Mouse (Mus musculus): ENCODE measurements at regions not wholly inside any gene's neighbourhood (a gene's known extent, or its start where the extent isn't known, plus 50 kb on each side); places are given as distances from the start of the nearest gene placed in this dataset.

- Histone ChIP-seq H3K9ac (ENCODE audit: insufficient read depth, low read depth) (no peak overlapping the region), H3K4me3 (replicated peaks in 1 of 3; ENCODE audit: low read depth in 2 of 3, low read length in 2 of 3, poor library complexity in 1 of 3) (no peak overlapping the region), H3K4me2 (ENCODE audit: insufficient read depth, low read depth, poor library complexity, severe bottlenecking) (no peak overlapping the region), H3K27ac (ENCODE audit: insufficient read depth, low read depth) (no peak overlapping the region), H3K4me1 (ENCODE audit: control insufficient read depth in 1 of 2, insufficient read depth in 2 of 2) (no peaks in the 10 kb centered on the region), H3K9me3 (replicated peaks; ENCODE audit: low read length) (no peaks in the 10 kb centered on the region), H3K27me3 (replicated peaks) (no peaks in the 10 kb centered on the region), H3K36me3 (replicated peaks in 1 of 2; ENCODE audit: control insufficient read depth in 1 of 2, insufficient read depth in 1 of 2, low read length in 1 of 2) (no peaks in the 10 kb centered on the region), H3K79me2 (replicated peaks; ENCODE audit: control insufficient read depth, extremely low read depth, insufficient read depth, poor library complexity, severe bottlenecking) (no peaks in the 10 kb centered on the region)
- in situ Hi-C loops (cut with MboI; ENCODE audit: low pct_ligation_motif_present, low pct_unique_long_range_greater_than_20kb, low sequenced_read_pairs): no loop called here
- TF ChIP-seq JUND (conservative IDR thresholded peaks at IDR 0.05; ENCODE audit: low read depth, low read length) (no peak), CTCF (conservative IDR thresholded peaks at IDR 0.05 in 1 of 2, IDR thresholded peaks at IDR 0.05 in 1 of 2; ENCODE audit: low read depth in 2 of 2, low read length in 2 of 2) (no peak), ZKSCAN1 (IDR thresholded peaks at IDR 0.05; ENCODE audit: borderline replicate concordance, low read depth, low read length) (no peak), ZC3H11A (IDR thresholded peaks at IDR 0.05; ENCODE audit: low read depth, low read length) (no peak), TCF12 (IDR thresholded peaks at IDR 0.05; ENCODE audit: low read depth, low read length) (no peak), BHLHE40 (IDR thresholded peaks at IDR 0.05; ENCODE audit: low read depth, low read length) (no peak), POLR2A (IDR thresholded peaks at IDR 0.05; ENCODE audit: low read depth, low read length) (no peak), RCOR1 (conservative IDR thresholded peaks at IDR 0.05; ENCODE audit: low read depth, low read length) (no peak)
- dilution Hi-C loops (cut with MboI; ENCODE audit: extremely low pct_ligation_motif_present, extremely low pct_unique_long_range_greater_than_20kb, low sequenced_read_pairs): no loop called here
- no peak for DNase-seq (ENCODE audit: extremely low read depth)
These were observed 2760.4 kb downstream of the 9330182O14Rik start for GRCm38 (mm10) chr15:42894611-42895010.

- Histone ChIP-seq H3K4me2 (ENCODE audit: insufficient read depth, low read depth, poor library complexity, severe bottlenecking) (no peak overlapping the region), H3K4me1 (ENCODE audit: control insufficient read depth in 1 of 2, insufficient read depth in 2 of 2) (peaks cover 0 to 13% of the 10 kb centered on the region in 2 experiments; a peak in 2 of 4 replicates), H3K9me3 (replicated peaks; ENCODE audit: low read length) (no peaks in the 10 kb centered on the region), H3K79me2 (replicated peaks; ENCODE audit: control insufficient read depth, extremely low read depth, insufficient read depth, poor library complexity, severe bottlenecking) (no peaks in the 10 kb centered on the region), H3K9ac (ENCODE audit: insufficient read depth, low read depth) (no peak overlapping the region), H3K36me3 (replicated peaks in 1 of 2; ENCODE audit: control insufficient read depth in 1 of 2, insufficient read depth in 1 of 2, low read length in 1 of 2) (no peaks in the 10 kb centered on the region), H3K27me3 (replicated peaks) (no peaks in the 10 kb centered on the region), H3K27ac (ENCODE audit: insufficient read depth, low read depth) (no peak overlapping the region), H3K4me3 (replicated peaks in 1 of 3; ENCODE audit: low read depth in 2 of 3, low read length in 2 of 3, poor library complexity in 1 of 3) (no peak overlapping the region)
- no peak for TF ChIP-seq MAFK (IDR thresholded peaks at IDR 0.05; ENCODE audit: insufficient replicate concordance, low read length)
- TF ChIP-seq TBP (conservative IDR thresholded peaks at IDR 0.05; ENCODE audit: low read depth, low read length): no peak
- no peak for TF ChIP-seq CHD1 (IDR thresholded peaks at IDR 0.05; ENCODE audit: low read depth, low read length)
- TF ChIP-seq ZMIZ1 (IDR thresholded peaks at IDR 0.05; ENCODE audit: low read depth, low read length): no peak
- no peak for TF ChIP-seq CTCF (conservative IDR thresholded peaks at IDR 0.05 in 1 of 2, IDR thresholded peaks at IDR 0.05 in 1 of 2; ENCODE audit: low read depth in 2 of 2, low read length in 2 of 2)
- no peak for TF ChIP-seq ZNF384 (IDR thresholded peaks at IDR 0.05; ENCODE audit: low read depth, low read length)
- no peak for TF ChIP-seq KAT2A (IDR thresholded peaks at IDR 0.05; ENCODE audit: insufficient replicate concordance, low read length)
- TF ChIP-seq MXI1 (IDR thresholded peaks at IDR 0.05; ENCODE audit: low read depth, low read length): no peak
- TF ChIP-seq CHD2 (IDR thresholded peaks at IDR 0.05; ENCODE audit: low read length): no peak
- no peak for TF ChIP-seq USF1 (IDR thresholded peaks at IDR 0.05; ENCODE audit: low read depth, low read length)
- no peak for TF ChIP-seq USF2 (conservative IDR thresholded peaks at IDR 0.05; ENCODE audit: low read depth, low read length)
- no peak for TF ChIP-seq ETS1 (conservative IDR thresholded peaks at IDR 0.05; ENCODE audit: low read depth, low read length)
- TF ChIP-seq PAX5 (IDR thresholded peaks at IDR 0.05; ENCODE audit: low read length): no peak
- TF ChIP-seq MAZ (IDR thresholded peaks at IDR 0.05; ENCODE audit: low read depth, low read length): no peak
- no peak for TF ChIP-seq SMC3 (IDR thresholded peaks at IDR 0.05; ENCODE audit: low read depth, low read length)
- no peak for TF ChIP-seq SIN3A (IDR thresholded peaks at IDR 0.05; ENCODE audit: low read length)
- no peak for TF ChIP-seq JUND (conservative IDR thresholded peaks at IDR 0.05; ENCODE audit: low read depth, low read length)
- no peak for TF ChIP-seq E2F4 (IDR thresholded peaks at IDR 0.05; ENCODE audit: insufficient replicate concordance, low read depth, low read length)
- in situ Hi-C loops (cut with MboI; ENCODE audit: low pct_ligation_motif_present, low pct_unique_long_range_greater_than_20kb, low sequenced_read_pairs) (no loop called here), dilution Hi-C loops (cut with MboI; ENCODE audit: extremely low pct_ligation_motif_present, extremely low pct_unique_long_range_greater_than_20kb, low sequenced_read_pairs) (no loop called here)
- DNase-seq (ENCODE audit: extremely low read depth): no peak
These were observed 2765.9 kb downstream of the 9330182O14Rik start for GRCm38 (mm10) chr15:42900056-42900455.

Data from CH12.LX (cell line).